Mouse (Mus musculus): ENCODE results near the gene Cdk6. TPM values are rescaled to one million over a fixed set of nuclear protein-coding genes. Genes with fewer than 3 reads are reported as not detected.

The Cdk6 gene
- total RNA-seq, 2 experiments from 2014 or later, result 7.6 to 7.9 TPM

- no peak for DNase-seq (ENCODE audit: low spot score in 2 of 2)
Observed at GRCm38 (mm10) chr5:3482474-3482873, 141.2 kb downstream of the Cdk6 start.

GRCm38 (mm10) chr5:3483054-3483722, 141.9 kb downstream of the Cdk6 start:
- no peak for DNase-seq (ENCODE audit: low spot score in 2 of 2)

- no peak for DNase-seq (ENCODE audit: low spot score in 2 of 2)
Observed at GRCm38 (mm10) chr5:3486579-3487282, 145.4 kb downstream of the Cdk6 start.

GRCm38 (mm10) chr5:3488146-3488774, 147.0 kb downstream of the Cdk6 start:
- DNase-seq (ENCODE audit: low spot score in 2 of 2), result no peak

GRCm38 (mm10) chr5:3490358-3490757, 149.1 kb downstream of the Cdk6 start:
- no peak for DNase-seq (ENCODE audit: low spot score in 2 of 2)

GRCm38 (mm10) chr5:3491084-3491483, 149.8 kb downstream of the Cdk6 start:
- no peak for DNase-seq (ENCODE audit: low spot score in 2 of 2)

- no peak for DNase-seq (ENCODE audit: low spot score in 2 of 2)
Observed at GRCm38 (mm10) chr5:3491883-3492282, 150.6 kb downstream of the Cdk6 start.

- no peak for DNase-seq (ENCODE audit: low spot score in 2 of 2)
Observed at GRCm38 (mm10) chr5:3492776-3493636, 151.7 kb downstream of the Cdk6 start.

GRCm38 (mm10) chr5:3493968-3494367, 152.7 kb downstream of the Cdk6 start:
- DNase-seq (ENCODE audit: low spot score in 2 of 2), result no peak

GRCm38 (mm10) chr5:3494452-3495187, 153.3 kb downstream of the Cdk6 start:
- no peak for DNase-seq (ENCODE audit: low spot score in 2 of 2)

- DNase-seq (ENCODE audit: low spot score in 2 of 2), result no peak
Observed at GRCm38 (mm10) chr5:3497505-3497925, 156.2 kb downstream of the Cdk6 start.

- no peak for DNase-seq (ENCODE audit: low spot score in 2 of 2)
Observed at GRCm38 (mm10) chr5:3500298-3500697, 159.0 kb downstream of the Cdk6 start.

GRCm38 (mm10) chr5:3500957-3501563, 159.8 kb downstream of the Cdk6 start:
- DNase-seq (ENCODE audit: low spot score in 2 of 2), result no peak

- no peak for DNase-seq (ENCODE audit: low spot score in 2 of 2)
Observed at GRCm38 (mm10) chr5:3501564-3502001, 160.3 kb downstream of the Cdk6 start.

- peak in 1 of 2 experiments; percentile 42 for DNase-seq (ENCODE audit: low spot score in 2 of 2)
Observed at GRCm38 (mm10) chr5:3502610-3503350, 161.5 kb downstream of the Cdk6 start.

GRCm38 (mm10) chr5:3503373-3503772, 162.1 kb downstream of the Cdk6 start:
- DNase-seq (ENCODE audit: low spot score in 2 of 2), result no peak

GRCm38 (mm10) chr5:3503836-3504323, 162.6 kb downstream of the Cdk6 start:
- DNase-seq (ENCODE audit: low spot score in 2 of 2), result no peak

GRCm38 (mm10) chr5:3504453-3504852, 163.2 kb downstream of the Cdk6 start:
- DNase-seq (ENCODE audit: low spot score in 2 of 2), result no peak

- no peak for DNase-seq (ENCODE audit: low spot score in 2 of 2)
Observed at GRCm38 (mm10) chr5:3505553-3505952, 164.3 kb downstream of the Cdk6 start.

Data from layer of hippocampus, postnatal 14 days (tissue).